Mouse (Mus musculus): ENCODE results near the gene Olfr99. TPM values are rescaled to one million over a fixed set of nuclear protein-coding genes. Genes with fewer than 3 reads are reported as not detected.
A peak's percentile ranks its signal among the peaks of the same experiment; 100 is the strongest.

The Olfr99 gene
- polyA plus RNA-seq, 1 experiment = not detected

DNA sequence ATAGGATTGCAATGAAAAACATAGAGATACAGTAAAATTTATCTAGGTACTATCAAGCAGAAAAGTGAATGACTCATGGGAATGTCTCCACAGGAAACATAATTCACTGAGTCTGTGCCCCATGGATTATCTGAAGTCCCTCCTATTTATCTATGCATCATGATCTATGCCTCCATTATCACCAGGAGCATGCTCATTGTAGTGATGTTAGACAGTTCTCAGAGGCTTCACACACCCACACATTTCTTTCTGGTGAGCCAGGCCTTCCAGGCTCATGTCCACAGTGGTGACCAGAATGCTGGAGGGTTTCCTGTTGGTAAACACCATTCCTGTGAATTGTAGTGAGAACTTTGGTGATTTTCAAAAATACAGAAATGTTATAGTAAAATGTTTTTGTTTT lies 6.7 kb downstream of the Olfr99 start:
- no peaks in the 10 kb centered on the region for H3K9me3 ChIP-seq (replicated peaks; ENCODE audit: control insufficient read depth, insufficient read depth, low read length, poor library complexity, severe bottlenecking)
- no peaks in the 10 kb centered on the region for H3K36me3 ChIP-seq (ENCODE audit: control insufficient read depth, insufficient read depth, low read length, poor library complexity, severe bottlenecking)
- H3K4me3 ChIP-seq (ENCODE audit: low read depth, low read length) = no peak overlapping the region
- H3K4me1 ChIP-seq (ENCODE audit: control insufficient read depth, insufficient read depth, low read length) = no peaks in the 10 kb centered on the region
- H3K27me3 ChIP-seq (ENCODE audit: control insufficient read depth, insufficient read depth, low read length, poor library complexity, severe bottlenecking) = no peaks in the 10 kb centered on the region
- no peak overlapping the region for H3K27ac ChIP-seq (ENCODE audit: insufficient read depth, low read length)
- H3K9ac ChIP-seq (ENCODE audit: low read depth, poor library complexity, severe bottlenecking) = no peak overlapping the region
- TF ChIP-seq EP300 (IDR thresholded peaks at IDR 0.05; ENCODE audit: insufficient read depth, low read depth, low read length) (no peak), CTCF (IDR thresholded peaks at IDR 0.05; ENCODE audit: low read depth, low read length) (no peak), POLR2A (IDR thresholded peaks at IDR 0.05; ENCODE audit: insufficient read depth, low read length) (no peak)

DNA sequence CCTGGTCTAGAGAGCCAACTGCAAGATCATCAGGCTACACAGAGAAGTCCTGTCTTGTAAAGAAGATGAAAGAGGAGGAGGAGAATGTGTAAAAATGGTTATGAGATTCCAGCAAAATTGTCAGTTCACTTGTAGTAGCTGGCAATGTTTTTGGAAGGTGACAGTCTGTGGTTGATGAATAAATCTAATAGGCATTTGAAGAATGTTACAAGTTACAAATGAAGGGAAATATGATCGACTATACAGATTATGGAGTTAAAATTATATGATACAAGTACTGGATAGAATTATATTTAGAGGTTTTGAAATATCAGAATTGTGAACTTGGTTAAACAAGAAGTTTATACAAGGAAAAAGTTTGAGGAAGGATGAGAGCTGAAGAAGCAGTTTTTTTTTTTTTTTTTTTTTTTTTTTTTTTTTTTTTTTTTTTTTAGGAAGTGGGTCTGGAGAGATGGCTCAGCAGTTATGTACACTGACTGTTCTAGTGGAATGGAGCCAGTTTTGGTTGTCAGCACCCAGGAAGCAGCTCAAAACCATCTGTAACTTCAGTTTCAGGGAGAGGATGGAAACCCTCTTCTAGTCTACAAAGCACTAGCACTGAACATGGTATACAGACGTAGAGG lies 7.5 kb downstream of the Olfr99 start:
- no peak overlapping the region for H3K4me3 ChIP-seq (ENCODE audit: low read depth, low read length)
- no peaks in the 10 kb centered on the region for H3K9me3 ChIP-seq (replicated peaks; ENCODE audit: control insufficient read depth, insufficient read depth, low read length, poor library complexity, severe bottlenecking)
- H3K9ac ChIP-seq (ENCODE audit: low read depth, poor library complexity, severe bottlenecking) = no peak overlapping the region
- H3K36me3 ChIP-seq (ENCODE audit: control insufficient read depth, insufficient read depth, low read length, poor library complexity, severe bottlenecking) = no peaks in the 10 kb centered on the region
- no peak overlapping the region for H3K27ac ChIP-seq (ENCODE audit: insufficient read depth, low read length)
- no peak for TF ChIP-seq POLR2A (IDR thresholded peaks at IDR 0.05; ENCODE audit: insufficient read depth, low read length)
- no peak for TF ChIP-seq EP300 (IDR thresholded peaks at IDR 0.05; ENCODE audit: insufficient read depth, low read depth, low read length)
- TF ChIP-seq CTCF (IDR thresholded peaks at IDR 0.05; ENCODE audit: low read depth, low read length) = no peak
- H3K27me3 ChIP-seq (ENCODE audit: control insufficient read depth, insufficient read depth, low read length, poor library complexity, severe bottlenecking) = no peaks in the 10 kb centered on the region
- no peaks in the 10 kb centered on the region for H3K4me1 ChIP-seq (ENCODE audit: control insufficient read depth, insufficient read depth, low read length)

DNA sequence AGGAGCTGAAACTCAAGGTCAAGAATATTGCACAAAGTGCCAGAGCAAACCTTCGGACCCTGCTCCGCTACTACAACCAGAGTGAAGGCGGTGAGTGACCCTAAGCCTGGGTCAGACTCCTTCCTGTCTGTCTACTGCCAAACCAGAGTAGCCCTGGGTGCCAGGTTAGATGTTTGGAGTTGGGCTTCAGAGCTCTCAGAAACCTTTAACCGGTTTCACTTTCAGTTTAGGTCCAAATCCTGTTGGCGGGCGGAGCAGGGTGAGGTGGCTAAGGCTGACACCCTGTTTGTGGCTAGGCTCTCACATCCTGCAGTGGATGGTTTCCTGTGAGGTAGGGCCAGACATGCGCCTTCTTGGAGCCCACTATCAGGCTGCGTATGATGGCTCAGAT lies 12.6 kb downstream of the Olfr99 start:
- Histone ChIP-seq H3K36me3 (ENCODE audit: control insufficient read depth, insufficient read depth, low read length, poor library complexity, severe bottlenecking) (no peaks in the 10 kb centered on the region), H3K27me3 (ENCODE audit: control insufficient read depth, insufficient read depth, low read length, poor library complexity, severe bottlenecking) (no peaks in the 10 kb centered on the region), H3K4me1 (ENCODE audit: control insufficient read depth, insufficient read depth, low read length) (no peaks in the 10 kb centered on the region), H3K9me3 (replicated peaks; ENCODE audit: control insufficient read depth, insufficient read depth, low read length, poor library complexity, severe bottlenecking) (no peaks in the 10 kb centered on the region), H3K9ac (ENCODE audit: low read depth, poor library complexity, severe bottlenecking) (peak overlapping the region; percentile 61; the same call in 1 of the 2 replicates), H3K4me3 (ENCODE audit: low read depth, low read length) (peak overlapping the region; percentile 95), H3K27ac (ENCODE audit: insufficient read depth, low read length) (no peak overlapping the region)
- TF ChIP-seq POLR2A (IDR thresholded peaks at IDR 0.05; ENCODE audit: insufficient read depth, low read length) (no peak), EP300 (IDR thresholded peaks at IDR 0.05; ENCODE audit: insufficient read depth, low read depth, low read length) (no peak), CTCF (IDR thresholded peaks at IDR 0.05; ENCODE audit: low read depth, low read length) (no peak)

DNA sequence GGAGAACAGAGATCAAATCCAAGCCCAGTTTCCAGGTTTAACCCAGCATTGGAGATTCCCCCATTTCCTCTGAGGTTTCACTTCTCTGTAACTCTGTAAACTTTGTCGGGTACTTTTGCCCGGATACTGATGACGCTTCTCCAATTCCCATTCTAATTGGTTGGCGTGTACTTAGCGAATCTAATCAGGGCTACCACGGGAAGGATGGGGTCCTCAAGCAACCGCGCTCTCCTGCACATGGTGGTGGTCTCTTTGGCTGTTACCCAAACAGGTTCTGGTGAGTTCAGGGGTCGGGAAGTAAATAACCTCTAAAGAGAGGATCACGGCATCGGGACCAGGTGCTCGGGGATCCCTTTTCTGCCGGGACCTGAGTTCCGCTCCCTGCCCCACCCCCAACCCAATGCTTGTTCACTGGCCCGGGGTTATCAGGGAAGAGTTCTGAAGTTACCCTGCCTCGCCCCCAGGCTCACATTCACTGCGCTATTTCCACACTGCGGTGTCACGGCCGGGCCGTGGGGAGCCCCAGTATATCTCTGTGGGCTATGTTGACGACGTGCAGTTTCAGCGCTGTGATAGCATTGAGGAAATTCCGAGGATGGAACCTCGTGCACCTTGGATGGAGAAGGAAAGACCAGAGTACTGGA lies 13.1 kb downstream of the Olfr99 start, which contains the start of gene H2-M3:
H2-M3 (plus strand) TSS at position 163 of the 644 bp plus-strand sequence.
- Histone ChIP-seq H3K9me3 (replicated peaks; ENCODE audit: control insufficient read depth, insufficient read depth, low read length, poor library complexity, severe bottlenecking) (no peaks in the 10 kb centered on the region), H3K27me3 (ENCODE audit: control insufficient read depth, insufficient read depth, low read length, poor library complexity, severe bottlenecking) (no peaks in the 10 kb centered on the region), H3K4me1 (ENCODE audit: control insufficient read depth, insufficient read depth, low read length) (no peaks in the 10 kb centered on the region), H3K36me3 (ENCODE audit: control insufficient read depth, insufficient read depth, low read length, poor library complexity, severe bottlenecking) (no peaks in the 10 kb centered on the region), H3K27ac (ENCODE audit: insufficient read depth, low read length) (no peak within 1 kb of the TSS), H3K9ac (ENCODE audit: low read depth, poor library complexity, severe bottlenecking) (peak within 1 kb of the TSS; percentile 61), H3K4me3 (ENCODE audit: low read depth, low read length) (peak within 1 kb of the TSS; percentile 95)
- no peak for TF ChIP-seq CTCF (IDR thresholded peaks at IDR 0.05; ENCODE audit: low read depth, low read length)
- TF ChIP-seq POLR2A (IDR thresholded peaks at IDR 0.05; ENCODE audit: insufficient read depth, low read length) = no peak
- TF ChIP-seq EP300 (IDR thresholded peaks at IDR 0.05; ENCODE audit: insufficient read depth, low read depth, low read length) = no peak

DNA sequence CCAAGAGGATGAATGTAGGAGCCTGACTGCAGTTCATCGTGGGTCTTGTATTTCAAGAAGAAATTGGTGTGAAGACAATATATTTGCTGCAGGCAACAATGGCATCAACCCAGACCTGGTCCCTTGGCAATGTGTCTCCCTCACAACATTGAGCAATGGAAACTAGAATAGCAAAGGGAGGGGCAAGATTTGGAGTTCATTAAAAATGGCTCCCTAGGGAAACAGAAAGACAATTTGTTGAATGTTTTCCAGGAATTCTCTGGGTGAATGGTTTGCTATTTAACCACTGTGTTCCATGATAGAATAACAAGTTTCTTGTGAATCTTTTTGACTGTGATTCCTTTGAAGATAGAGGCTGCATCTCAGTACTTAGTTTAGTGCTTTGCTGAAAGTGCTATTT lies 19.6 kb downstream of the Olfr99 start, which contains the start of gene Olfr98:
Olfr98 (minus strand) TSS at position 124 of the 400 bp plus-strand sequence.
- Histone ChIP-seq H3K4me1 (ENCODE audit: control insufficient read depth, insufficient read depth, low read length) (no peaks in the 10 kb centered on the region), H3K9ac (ENCODE audit: low read depth, poor library complexity, severe bottlenecking) (no peak within 1 kb of the TSS)
- TF ChIP-seq POLR2A (IDR thresholded peaks at IDR 0.05; ENCODE audit: insufficient read depth, low read length) (no peak), CTCF (IDR thresholded peaks at IDR 0.05; ENCODE audit: low read depth, low read length) (no peak), EP300 (IDR thresholded peaks at IDR 0.05; ENCODE audit: insufficient read depth, low read depth, low read length) (no peak)

DNA sequence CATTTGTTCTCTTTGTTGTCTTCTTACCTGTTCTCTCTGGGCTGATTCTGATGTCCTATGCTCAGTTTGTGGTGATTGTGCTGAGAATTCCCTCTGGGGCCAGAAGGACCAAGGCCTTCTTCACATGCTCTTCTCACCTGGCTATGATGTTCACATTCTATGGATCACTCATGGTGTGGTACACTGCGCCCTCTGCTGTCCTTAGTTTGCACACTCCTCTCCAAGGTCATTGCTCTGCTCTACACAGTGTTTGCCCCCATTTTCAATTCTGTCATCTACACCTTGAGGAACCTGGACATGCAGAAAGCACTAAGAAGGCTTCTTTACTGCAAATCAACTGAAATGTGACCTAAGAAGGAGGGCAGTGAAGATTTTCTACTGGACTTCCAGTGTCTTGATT lies 32.7 kb downstream of the Olfr99 start:
- no peaks in the 10 kb centered on the region for H3K4me1 ChIP-seq (ENCODE audit: control insufficient read depth, insufficient read depth, low read length)
- no peak overlapping the region for H3K4me3 ChIP-seq (ENCODE audit: low read depth, low read length)
- H3K36me3 ChIP-seq (ENCODE audit: control insufficient read depth, insufficient read depth, low read length, poor library complexity, severe bottlenecking) = no peaks in the 10 kb centered on the region
- no peak overlapping the region for H3K9ac ChIP-seq (ENCODE audit: low read depth, poor library complexity, severe bottlenecking)
- peak; percentile 75 for TF ChIP-seq CTCF (IDR thresholded peaks at IDR 0.05; ENCODE audit: low read depth, low read length)
- no peak for TF ChIP-seq POLR2A (IDR thresholded peaks at IDR 0.05; ENCODE audit: insufficient read depth, low read length)
- no peaks in the 10 kb centered on the region for H3K9me3 ChIP-seq (replicated peaks; ENCODE audit: control insufficient read depth, insufficient read depth, low read length, poor library complexity, severe bottlenecking)
- no peaks in the 10 kb centered on the region for H3K27me3 ChIP-seq (ENCODE audit: control insufficient read depth, insufficient read depth, low read length, poor library complexity, severe bottlenecking)
- no peak overlapping the region for H3K27ac ChIP-seq (ENCODE audit: insufficient read depth, low read length)

More for the DNA sequence above, 19.6 kb downstream of the Olfr99 start, which contains the start of gene Olfr98:
- Histone ChIP-seq H3K9me3 (replicated peaks; ENCODE audit: control insufficient read depth, insufficient read depth, low read length, poor library complexity, severe bottlenecking) (no peaks in the 10 kb centered on the region), H3K27ac (ENCODE audit: insufficient read depth, low read length) (no peak within 1 kb of the TSS), H3K27me3 (ENCODE audit: control insufficient read depth, insufficient read depth, low read length, poor library complexity, severe bottlenecking) (no peaks in the 10 kb centered on the region), H3K4me3 (ENCODE audit: low read depth, low read length) (no peak within 1 kb of the TSS), H3K36me3 (ENCODE audit: control insufficient read depth, insufficient read depth, low read length, poor library complexity, severe bottlenecking) (no peaks in the 10 kb centered on the region)

Measured in ES-Bruce4 (cell line).